Mouse (Mus musculus): ENCODE measurements around the gene Limch1.

GRCm38 (mm10) chr5:66781507-66781906, 35.9 kb downstream of the Limch1 start:
- no peak for TF ChIP-seq ZNF384 (IDR thresholded peaks at IDR 0.05; ENCODE audit: low read depth, low read length)
- TF ChIP-seq ZC3H11A (IDR thresholded peaks at IDR 0.05; ENCODE audit: borderline replicate concordance, low read depth, low read length) = no peak
- TF ChIP-seq HCFC1 (IDR thresholded peaks at IDR 0.05; ENCODE audit: borderline replicate concordance, insufficient read depth, low read length) = no peak
- no peak for TF ChIP-seq MAFK (IDR thresholded peaks at IDR 0.05; ENCODE audit: insufficient read depth, low read depth, low read length)
